Mouse (Mus musculus): ENCODE results near the gene Calu. TPM values are rescaled to one million over a fixed set of nuclear protein-coding genes. Genes with fewer than 3 reads are reported as not detected.
A peak's percentile ranks its signal among the peaks of the same experiment; 100 is the strongest.
"Not testable (repeated sequence)": the region's sequence is repeated elsewhere in the genome, so short reads cannot be mapped to it uniquely, and the experiment has no call there.

The Calu gene
- polyA plus RNA-seq, 1 experiment, result 183 TPM

- Histone ChIP-seq H3K36me3 (ENCODE audit: control insufficient read depth, insufficient read depth) (peaks cover 11% of the 10 kb centered on the region), H3K4me2 (ENCODE audit: low read depth) (no peak overlapping the region), H3K27me3 (ENCODE audit: control insufficient read depth, insufficient read depth, insufficient read length) (no peaks in the 10 kb centered on the region), H3K79me2 (ENCODE audit: control insufficient read depth, insufficient read depth) (no peaks in the 10 kb centered on the region), H3ac (ENCODE audit: control insufficient read depth, insufficient read length) (no peak overlapping the region), H3K4me3 (no peak overlapping the region)
- TF ChIP-seq USF1 (IDR thresholded peaks at IDR 0.05; ENCODE audit: low read depth), result no peak
- no peak for TF ChIP-seq POLR2AphosphoS2 (IDR thresholded peaks at IDR 0.05; ENCODE audit: insufficient read length, low read depth)
- no peak for TF ChIP-seq TCF12 (IDR thresholded peaks at IDR 0.05; ENCODE audit: insufficient read depth, poor library complexity, severe bottlenecking)
- TF ChIP-seq MAX (IDR thresholded peaks at IDR 0.05; ENCODE audit: low read depth), result no peak
- no peak for TF ChIP-seq CEBPB (IDR thresholded peaks at IDR 0.05; ENCODE audit: insufficient read depth, poor library complexity, severe bottlenecking)
- no peak for TF ChIP-seq MYOD1 (IDR thresholded peaks at IDR 0.05; ENCODE audit: control insufficient read depth in 1 of 3, insufficient read length in 2 of 3, low read depth in 2 of 3)
- TF ChIP-seq E2F4 (IDR thresholded peaks at IDR 0.05; ENCODE audit: insufficient read depth), result no peak
- no peak for TF ChIP-seq REST (IDR thresholded peaks at IDR 0.05; ENCODE audit: insufficient read depth, insufficient read length)
- no peak for TF ChIP-seq TCF3 (IDR thresholded peaks at IDR 0.05; ENCODE audit: insufficient read length, low read depth)
- TF ChIP-seq POLR2A (IDR thresholded peaks at IDR 0.05; ENCODE audit: insufficient read length, low read depth), result no peak
- no peak for TF ChIP-seq SRF (IDR thresholded peaks at IDR 0.05; ENCODE audit: control insufficient read depth, insufficient read length, low read depth)
- TF ChIP-seq MYOG (IDR thresholded peaks at IDR 0.05; ENCODE audit: control insufficient read depth in 1 of 3, insufficient read depth in 1 of 3, insufficient read length in 2 of 3, low read depth in 2 of 3), result no peak
These were observed 34.6 kb downstream of the Calu start for GRCm38 (mm10) chr6:29382442-29382841.

- Histone ChIP-seq H3ac (ENCODE audit: control insufficient read depth, insufficient read length) (no peak within 1 kb of the TSS), H3K4me3 (peak within 1 kb of the TSS; percentile 23), H3K79me2 (ENCODE audit: control insufficient read depth, insufficient read depth) (no peaks in the 10 kb centered on the region), H3K4me2 (ENCODE audit: low read depth) (peak within 1 kb of the TSS; percentile 83), H3K36me3 (ENCODE audit: control insufficient read depth, insufficient read depth) (no peaks in the 10 kb centered on the region), H3K27me3 (ENCODE audit: control insufficient read depth, insufficient read depth, insufficient read length) (no peaks in the 10 kb centered on the region)
- no peak for TF ChIP-seq E2F4 (IDR thresholded peaks at IDR 0.05; ENCODE audit: insufficient read depth)
- TF ChIP-seq MAX (IDR thresholded peaks at IDR 0.05; ENCODE audit: low read depth), result no peak
- TF ChIP-seq POLR2AphosphoS2 (IDR thresholded peaks at IDR 0.05; ENCODE audit: insufficient read length, low read depth), result no peak
- TF ChIP-seq POLR2A (IDR thresholded peaks at IDR 0.05; ENCODE audit: insufficient read length, low read depth), result peak; percentile 52
- TF ChIP-seq TCF3 (IDR thresholded peaks at IDR 0.05; ENCODE audit: insufficient read length, low read depth), result no peak
- TF ChIP-seq MYOD1 (IDR thresholded peaks at IDR 0.05; ENCODE audit: control insufficient read depth in 1 of 3, insufficient read length in 2 of 3, low read depth in 2 of 3), result peak in 1 of 3 experiments; percentile 14
- no peak for TF ChIP-seq SRF (IDR thresholded peaks at IDR 0.05; ENCODE audit: control insufficient read depth, insufficient read length, low read depth)
- no peak for TF ChIP-seq USF1 (IDR thresholded peaks at IDR 0.05; ENCODE audit: low read depth)
- no peak for TF ChIP-seq REST (IDR thresholded peaks at IDR 0.05; ENCODE audit: insufficient read depth, insufficient read length)
- TF ChIP-seq MYOG (IDR thresholded peaks at IDR 0.05; ENCODE audit: control insufficient read depth in 1 of 3, insufficient read depth in 1 of 3, insufficient read length in 2 of 3, low read depth in 2 of 3), result no peak
- TF ChIP-seq TCF12 (IDR thresholded peaks at IDR 0.05; ENCODE audit: insufficient read depth, poor library complexity, severe bottlenecking), result no peak
- TF ChIP-seq CEBPB (IDR thresholded peaks at IDR 0.05; ENCODE audit: insufficient read depth, poor library complexity, severe bottlenecking), result no peak
These were observed 40.2 kb downstream of the Calu start, which contains the start of gene Opn1sw for GRCm38 (mm10) chr6:29388052-29388518. Opn1sw (minus strand) TSS chr6:29388468.

- no peak for TF ChIP-seq E2F4 (IDR thresholded peaks at IDR 0.05; ENCODE audit: insufficient read depth)
- no peak for TF ChIP-seq SRF (IDR thresholded peaks at IDR 0.05; ENCODE audit: control insufficient read depth, insufficient read length, low read depth)
- TF ChIP-seq POLR2A (IDR thresholded peaks at IDR 0.05; ENCODE audit: insufficient read length, low read depth), result no peak
- no peak for TF ChIP-seq REST (IDR thresholded peaks at IDR 0.05; ENCODE audit: insufficient read depth, insufficient read length)
- no peaks in the 10 kb centered on the region for H3K36me3 ChIP-seq (ENCODE audit: control insufficient read depth, insufficient read depth)
- no peaks in the 10 kb centered on the region for H3K79me2 ChIP-seq (ENCODE audit: control insufficient read depth, insufficient read depth)
- no peak overlapping the region for H3ac ChIP-seq (ENCODE audit: control insufficient read depth, insufficient read length)
- peak overlapping the region; percentile 83 for H3K4me2 ChIP-seq (ENCODE audit: low read depth)
- peak overlapping the region; percentile 23 for H3K4me3 ChIP-seq
- H3K27me3 ChIP-seq (ENCODE audit: control insufficient read depth, insufficient read depth, insufficient read length), result no peaks in the 10 kb centered on the region
These were observed 40.8 kb downstream of the Calu start for GRCm38 (mm10) chr6:29388606-29389080.

- no peaks in the 10 kb centered on the region for H3K36me3 ChIP-seq (ENCODE audit: control insufficient read depth, insufficient read depth)
- TF ChIP-seq MYOG (IDR thresholded peaks at IDR 0.05; ENCODE audit: control insufficient read depth in 1 of 3, insufficient read depth in 1 of 3, insufficient read length in 2 of 3, low read depth in 2 of 3) (no peak), POLR2AphosphoS2 (IDR thresholded peaks at IDR 0.05; ENCODE audit: insufficient read length, low read depth) (no peak), CEBPB (IDR thresholded peaks at IDR 0.05; ENCODE audit: insufficient read depth, poor library complexity, severe bottlenecking) (no peak), USF1 (IDR thresholded peaks at IDR 0.05; ENCODE audit: low read depth) (no peak)
- H3K4me2 ChIP-seq (ENCODE audit: low read depth), result no peak overlapping the region
- H3ac ChIP-seq (ENCODE audit: control insufficient read depth, insufficient read length), result no peak overlapping the region
- H3K4me3 ChIP-seq, result no peak overlapping the region
- no peaks in the 10 kb centered on the region for H3K27me3 ChIP-seq (ENCODE audit: control insufficient read depth, insufficient read depth, insufficient read length)
- no peaks in the 10 kb centered on the region for H3K79me2 ChIP-seq (ENCODE audit: control insufficient read depth, insufficient read depth)
These were observed 41.6 kb downstream of the Calu start for GRCm38 (mm10) chr6:29389425-29389824.

GRCm38 (mm10) chr6:29390500-29390899, 42.6 kb downstream of the Calu start:
- H3K4me2 ChIP-seq (ENCODE audit: low read depth); H3K4me3 ChIP-seq; H3K79me2 ChIP-seq (ENCODE audit: control insufficient read depth, insufficient read depth); H3K36me3 ChIP-seq (ENCODE audit: control insufficient read depth, insufficient read depth); H3ac ChIP-seq (ENCODE audit: control insufficient read depth, insufficient read length); H3K27me3 ChIP-seq (ENCODE audit: control insufficient read depth, insufficient read depth, insufficient read length): not testable (repeated sequence)

- H3K36me3 ChIP-seq (ENCODE audit: control insufficient read depth, insufficient read depth); H3ac ChIP-seq (ENCODE audit: control insufficient read depth, insufficient read length); H3K4me2 ChIP-seq (ENCODE audit: low read depth); H3K79me2 ChIP-seq (ENCODE audit: control insufficient read depth, insufficient read depth); H3K27me3 ChIP-seq (ENCODE audit: control insufficient read depth, insufficient read depth, insufficient read length); H3K4me3 ChIP-seq: not testable (repeated sequence)
These were observed 43.4 kb downstream of the Calu start for GRCm38 (mm10) chr6:29391241-29391640.

Data from myocyte (in vitro differentiated cells).